Mouse (Mus musculus) embryonic fibroblast, embryonic 13.5 days (primary cell): Measurements from ENCODE around the gene Gcn1l1.

Experiments
- CTCF ChIP-seq: IDR thresholded peaks from 2 replicates; pipeline ENCODE4 v1.5.1; 2011; ENCODE audit warnings: mild to moderate bottlenecking, control low read depth, low read length, moderate library complexity, borderline replicate concordance; ENCODE audit not compliant: insufficient read depth
- POLR2A ChIP-seq: IDR thresholded peaks from 2 replicates; pipeline ENCODE4 v1.6.1; 2011; ENCODE audit warnings: low read depth, mild to moderate bottlenecking, control low read depth, low read length, moderate library complexity

DNA sequence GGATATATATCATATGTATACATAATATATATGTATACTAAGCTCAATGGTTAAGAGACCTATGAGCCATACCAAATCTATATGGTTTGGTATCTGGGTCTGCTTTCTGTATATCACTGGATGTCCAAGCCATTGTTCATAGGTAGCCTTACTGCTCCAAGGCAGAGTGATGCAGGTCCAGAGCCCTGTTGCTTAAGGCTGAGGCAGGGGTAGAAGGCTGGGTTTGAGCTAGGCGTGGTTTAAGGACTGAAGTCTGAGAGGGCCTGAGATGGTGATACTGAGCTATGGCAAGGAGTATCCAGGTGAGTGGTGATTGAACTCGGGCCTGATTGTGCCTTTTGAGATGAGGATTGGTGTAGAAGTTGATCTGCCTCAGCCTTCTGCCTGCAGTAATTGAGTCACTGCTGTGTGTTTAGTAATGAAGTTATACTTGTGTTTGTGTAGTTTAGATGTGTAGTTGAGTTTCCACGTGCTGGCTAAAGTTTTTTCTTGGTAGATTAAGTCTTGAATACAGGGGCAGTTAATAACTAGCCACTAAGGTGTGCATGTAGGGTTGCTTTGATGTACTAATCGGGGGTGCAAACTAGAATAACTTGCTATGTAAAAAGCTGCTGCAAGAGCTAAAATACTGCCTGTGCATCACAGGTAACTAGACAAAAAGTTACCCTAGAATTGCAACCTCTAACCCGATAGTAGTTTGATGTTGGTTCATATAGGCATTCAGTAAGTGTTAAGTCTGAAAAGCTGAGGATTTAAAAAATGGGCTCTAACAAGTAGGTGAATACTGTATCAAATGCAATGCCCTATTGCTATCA lies 1.1 kb upstream of the Gcn1l1 start:
- peak; percentile 57 for TF ChIP-seq POLR2A
- TF ChIP-seq CTCF, result no peak
